In genomic region chr2:161138672-161139536, GRCm38 (mm10) we compare ENCODE assay signal across 13 mouse cellular contexts. TPM values are rescaled to one million over a fixed set of nuclear protein-coding genes. Genes with fewer than 3 reads are reported as not detected.
DNase-seq lines count a peak whose midpoint lies in the region; ATAC-seq and TF ChIP-seq lines count a peak whose summit lies in the region.
"Had no signal": no experiment of that assay in that cellular context is flagged by ENCODE, and none has a peak within 500 bp of the region (broad histone marks: within the 10 kb centered on the region; RNA-seq: fewer than 3 reads in every experiment).

No protein-coding gene starts in this region.

- no peak overlapping the region for H3K4me3 ChIP-seq in intestine, postnatal 0 days (ENCODE audit: low read depth, low read length)
- no peak overlapping the region for H3K4me3 ChIP-seq in kidney, postnatal 0 days (replicated peaks; ENCODE audit: low read depth, low read length)
- no peak overlapping the region for H3K4me3 ChIP-seq in stomach, embryonic 16.5 days (replicated peaks; ENCODE audit: low read length)
- H3K4me3 ChIP-seq: embryonic facial prominence, embryonic 13.5 days; forebrain, embryonic 12.5 days; liver, embryonic 12.5 days; megakaryocyte, embryonic 14.5 days had no signal

- H3K27ac ChIP-seq in intestine, postnatal 0 days (ENCODE audit: low read depth, low read length), result peak overlapping the region; percentile 5; the same call in 1 of the 2 replicates
- H3K27ac ChIP-seq in kidney, postnatal 0 days, result peak overlapping the region; percentile 62
- H3K27ac ChIP-seq in stomach, embryonic 16.5 days (ENCODE audit: low read length), result peak overlapping the region; percentile 46; the same call in 1 of the 2 replicates
- H3K27ac ChIP-seq: embryonic facial prominence, embryonic 13.5 days; forebrain, embryonic 12.5 days; liver, embryonic 12.5 days had no signal

- H3K27me3 ChIP-seq in intestine, postnatal 0 days (replicated peaks; ENCODE audit: control insufficient read depth, insufficient read depth, low read length), result no peaks in the 10 kb centered on the region
- no peaks in the 10 kb centered on the region for H3K27me3 ChIP-seq in kidney, postnatal 0 days (ENCODE audit: insufficient read depth, low read length)
- no peaks in the 10 kb centered on the region for H3K27me3 ChIP-seq in stomach, embryonic 16.5 days (ENCODE audit: control insufficient read depth, insufficient read depth, low read length)
- H3K27me3 ChIP-seq: embryonic facial prominence, embryonic 13.5 days; forebrain, embryonic 12.5 days; liver, embryonic 12.5 days; megakaryocyte, embryonic 14.5 days had no signal

- H3K9ac ChIP-seq in intestine, postnatal 0 days (ENCODE audit: low read depth, low read length), result no peak overlapping the region
- no peak overlapping the region for H3K9ac ChIP-seq in kidney, postnatal 0 days (ENCODE audit: low read depth, low read length)
- no peak overlapping the region for H3K9ac ChIP-seq in stomach, embryonic 16.5 days (ENCODE audit: low read length)
- H3K9ac ChIP-seq: embryonic facial prominence, embryonic 13.5 days; forebrain, embryonic 12.5 days; liver, embryonic 12.5 days had no signal

- peaks cover 5% of the 10 kb centered on the region; the same call in 1 of the 2 replicates for H3K4me1 ChIP-seq in intestine, postnatal 0 days (replicated peaks; ENCODE audit: control insufficient read depth, insufficient read depth, low read length)
- H3K4me1 ChIP-seq in kidney, postnatal 0 days (replicated peaks; ENCODE audit: insufficient read depth, low read length), result no peaks in the 10 kb centered on the region
- H3K4me1 ChIP-seq in stomach, embryonic 16.5 days (ENCODE audit: control insufficient read depth, insufficient read depth, low read length), result 0 out of 2 replicates have a peak, but pooled peaks cover 4% of the 10 kb centered on the region
- H3K4me1 ChIP-seq: embryonic facial prominence, embryonic 13.5 days; forebrain, embryonic 12.5 days; liver, embryonic 12.5 days; megakaryocyte, embryonic 14.5 days had no signal

- WGBS in intestine, postnatal 0 days, result 36% methylated on average over 11 of the region's 11 CpGs
- 40% methylated on average over 11 of the region's 11 CpGs for WGBS in kidney, postnatal 0 days
- 42% methylated on average over 11 of the region's 11 CpGs for WGBS in stomach, embryonic 16.5 days

- H3K9me3 ChIP-seq in intestine, postnatal 0 days (ENCODE audit: control insufficient read depth), result no peaks in the 10 kb centered on the region
- H3K9me3 ChIP-seq in kidney, postnatal 0 days (replicated peaks; ENCODE audit: low read length), result no peaks in the 10 kb centered on the region
- H3K9me3 ChIP-seq in stomach, embryonic 16.5 days (replicated peaks; ENCODE audit: control insufficient read depth, low read length), result no peaks in the 10 kb centered on the region
- H3K9me3 ChIP-seq: embryonic facial prominence, embryonic 13.5 days; forebrain, embryonic 12.5 days; liver, embryonic 12.5 days; megakaryocyte, embryonic 14.5 days had no signal

- DNase-seq in right cerebral cortex, adult 18-20 months, result peak; percentile 78
- DNase-seq in right cerebral cortex, postnatal 10 days (ENCODE audit: low spot score in 2 of 2), result no peak
- DNase-seq in kidney, postnatal 0 days (ENCODE audit: low spot score), result peak; percentile 18
- no peak for DNase-seq in heart, adult 8-10 months (ENCODE audit: low spot score)
- no peak for DNase-seq in embryo, embryonic 10.5 days (ENCODE audit: low spot score)
- DNase-seq: cerebellum, postnatal 14 days; heart, postnatal 36 days had no signal

- H3K36me3 ChIP-seq in intestine, postnatal 0 days (ENCODE audit: control insufficient read depth, insufficient read depth), result no peaks in the 10 kb centered on the region
- H3K36me3 ChIP-seq in kidney, postnatal 0 days (ENCODE audit: insufficient read depth, low read length), result no peaks in the 10 kb centered on the region
- H3K36me3 ChIP-seq in stomach, embryonic 16.5 days (ENCODE audit: control insufficient read depth, insufficient read depth, low read length), result no peaks in the 10 kb centered on the region
- H3K36me3 ChIP-seq: embryonic facial prominence, embryonic 13.5 days; forebrain, embryonic 12.5 days; liver, embryonic 12.5 days had no signal

- no peak for TF ChIP-seq CTCF in intestine, postnatal 0 days (IDR thresholded peaks at IDR 0.05; ENCODE audit: low read depth)
- no peak for TF ChIP-seq CTCF in kidney, postnatal 0 days (IDR thresholded peaks at IDR 0.05; ENCODE audit: low read depth)

- ATAC-seq in intestine, postnatal 0 days, result 0 out of 2 replicates have a peak, but pooled peaks have one; percentile 25
- 0 out of 2 replicates have a peak, but pooled peaks have one; percentile 57 for ATAC-seq in kidney, postnatal 0 days (replicated peaks; ENCODE audit: low FRiP score, low read depth)
- ATAC-seq in stomach, embryonic 16.5 days (ENCODE audit: insufficient read depth, low FRiP score), result no peak; the same call in 1 of the 2 replicates
- ATAC-seq: liver, embryonic 12.5 days had no signal

- H3K4me2 ChIP-seq in intestine, postnatal 0 days (replicated peaks; ENCODE audit: low read depth), result peak overlapping the region; percentile 42
- H3K4me2 ChIP-seq in kidney, postnatal 0 days (ENCODE audit: low read length), result no peak overlapping the region
- H3K4me2 ChIP-seq in stomach, embryonic 16.5 days (ENCODE audit: low read depth, low read length), result no peak overlapping the region
- H3K4me2 ChIP-seq: embryonic facial prominence, embryonic 13.5 days; forebrain, embryonic 12.5 days; liver, embryonic 12.5 days had no signal

RNA-seq across cellular contexts. Expression of gene Chd6, which starts 30.0 kb away (rescaled TPM):
- 8.7 and 10.1 TPM in 2 replicates for polyA plus RNA-seq in intestine, postnatal 0 days (2015; fragmentation: Nextera tagmentation; extraction: Ambion mirVana)
- 22.4 and 25.0 TPM in 2 replicates for polyA plus RNA-seq in kidney, postnatal 0 days (2015; fragmentation: Nextera tagmentation; extraction: Ambion mirVana)
- polyA plus RNA-seq in stomach, embryonic 16.5 days (2015; fragmentation: Nextera tagmentation; extraction: Ambion mirVana), result 25.0 and 28.1 TPM in 2 replicates
- 10 to 100 TPM; 31.5 to 62.5 (median 46.7) TPM for total RNA-seq in heart, adult 8-10 months (2022)

Comparison
In these comparisons a context has a peak if more than half of its experiments do, and no peak if none do; other contexts are left out.
1. DNase-seq: peak in right cerebral cortex, adult 18-20 months (single experiment) and kidney, postnatal 0 days (single experiment); none in right cerebral cortex, postnatal 10 days (0 of 2), heart, adult 8-10 months (single experiment) and embryo, embryonic 10.5 days (single experiment).
2. H3K27ac ChIP-seq: peak in every context shown above with its lines; median percentile 62 in kidney, postnatal 0 days; 46 in stomach, embryonic 16.5 days; 5 in intestine, postnatal 0 days.